In genomic region chr7:70281381-70281750, GRCm38 (mm10) we compare ENCODE assay signal across 8 mouse cellular contexts.
DNase-seq lines count a peak whose midpoint lies in the region; ATAC-seq and TF ChIP-seq lines count a peak whose summit lies in the region.

No protein-coding gene starts in this region.

- no peaks in the 10 kb centered on the region for H3K9me3 ChIP-seq in heart, embryonic 14.5 days (ENCODE audit: control insufficient read depth, low read length)
- H3K9me3 ChIP-seq in embryonic facial prominence, embryonic 11.5 days (replicated peaks; ENCODE audit: control insufficient read depth, low read length) = no peaks in the 10 kb centered on the region
- no peaks in the 10 kb centered on the region for H3K9me3 ChIP-seq in hindbrain, embryonic 14.5 days (ENCODE audit: control insufficient read depth, low read length)
- H3K9me3 ChIP-seq in midbrain, embryonic 12.5 days = no peaks in the 10 kb centered on the region

- H3K27me3 ChIP-seq in heart, embryonic 14.5 days (ENCODE audit: control insufficient read depth, insufficient read depth, low read length) = peaks cover 85% of the 10 kb centered on the region
- H3K27me3 ChIP-seq in embryonic facial prominence, embryonic 11.5 days (ENCODE audit: control insufficient read depth, insufficient read depth, low read length) = peaks cover 47% of the 10 kb centered on the region
- H3K27me3 ChIP-seq in hindbrain, embryonic 14.5 days (ENCODE audit: control insufficient read depth, insufficient read depth, low read length) = peaks cover 97% of the 10 kb centered on the region
- peaks cover 88% of the 10 kb centered on the region for H3K27me3 ChIP-seq in midbrain, embryonic 12.5 days

- peak overlapping the region; percentile 26 to 35; a peak in 3 of 4 replicates for H3K4me3 ChIP-seq in heart, embryonic 14.5 days (ENCODE audit: control insufficient read depth in 1 of 2, insufficient read depth in 1 of 2, low read depth in 1 of 2, low read length in 2 of 2)
- peak overlapping the region; percentile 8; the same call in 1 of the 2 replicates for H3K4me3 ChIP-seq in embryonic facial prominence, embryonic 11.5 days (ENCODE audit: low read depth, low read length)
- H3K4me3 ChIP-seq in hindbrain, embryonic 14.5 days (replicated peaks; ENCODE audit: low read length) = 0 out of 2 replicates have a peak overlapping the region, but pooled peaks have one; percentile 8
- H3K4me3 ChIP-seq in midbrain, embryonic 12.5 days = peak overlapping the region; percentile 28; the same call in 1 of the 2 replicates
- H3K4me3 ChIP-seq in layer of hippocampus, adult 2 months = no peak overlapping the region

- ATAC-seq in heart, embryonic 14.5 days (ENCODE audit: insufficient number of reproducible peaks, insufficient read depth, low FRiP score, low read depth) = no peak
- ATAC-seq in embryonic facial prominence, embryonic 11.5 days (replicated peaks; ENCODE audit: insufficient number of reproducible peaks, low FRiP score, low TSS enrichment, low read depth) = peak; percentile 65
- peak; percentile 14; the same call in 1 of the 2 replicates for ATAC-seq in hindbrain, embryonic 14.5 days (ENCODE audit: low FRiP score)
- peak; percentile 58 for ATAC-seq in midbrain, embryonic 12.5 days (ENCODE audit: low FRiP score, low read depth)
- no peak for ATAC-seq in activated CD4-positive, CD25-positive, alpha-beta regulatory T cell, adult 4 months

- no peak for TF ChIP-seq CTCF in layer of hippocampus, adult 2 months (conservative IDR thresholded peaks at IDR 0.05)

- 1% methylated on average over 22 of the region's 22 CpGs for WGBS in heart, embryonic 14.5 days
- WGBS in embryonic facial prominence, embryonic 11.5 days = under 1% methylated on average over 22 of the region's 22 CpGs
- 2% methylated on average over 22 of the region's 22 CpGs for WGBS in hindbrain, embryonic 14.5 days
- 2% methylated on average over 22 of the region's 22 CpGs for WGBS in midbrain, embryonic 12.5 days

- H3K27ac ChIP-seq in heart, embryonic 14.5 days (replicated peaks in 1 of 2; ENCODE audit: control insufficient read depth in 1 of 2, insufficient read depth in 1 of 2, low read depth in 2 of 2, low read length in 2 of 2) = no peak overlapping the region
- no peak overlapping the region for H3K27ac ChIP-seq in embryonic facial prominence, embryonic 11.5 days (replicated peaks; ENCODE audit: low read depth, low read length)
- no peak overlapping the region for H3K27ac ChIP-seq in hindbrain, embryonic 14.5 days
- H3K27ac ChIP-seq in midbrain, embryonic 12.5 days (replicated peaks) = no peak overlapping the region
- no peak overlapping the region for H3K27ac ChIP-seq in layer of hippocampus, adult 2 months

- no peaks in the 10 kb centered on the region for H3K36me3 ChIP-seq in heart, embryonic 14.5 days (ENCODE audit: control insufficient read depth, insufficient read depth, low read length)
- H3K36me3 ChIP-seq in embryonic facial prominence, embryonic 11.5 days (replicated peaks; ENCODE audit: control insufficient read depth, insufficient read depth, low read depth, low read length) = no peaks in the 10 kb centered on the region
- no peaks in the 10 kb centered on the region for H3K36me3 ChIP-seq in hindbrain, embryonic 14.5 days (replicated peaks; ENCODE audit: control insufficient read depth, insufficient read depth)
- H3K36me3 ChIP-seq in midbrain, embryonic 12.5 days = no peaks in the 10 kb centered on the region

- peak overlapping the region; percentile 60 for H3K4me2 ChIP-seq in heart, embryonic 14.5 days (ENCODE audit: low read length)
- H3K4me2 ChIP-seq in embryonic facial prominence, embryonic 11.5 days (ENCODE audit: low read depth, low read length) = peak overlapping the region; percentile 49
- H3K4me2 ChIP-seq in hindbrain, embryonic 14.5 days (replicated peaks) = peak overlapping the region; percentile 42
- H3K4me2 ChIP-seq in midbrain, embryonic 12.5 days (replicated peaks) = peak overlapping the region; percentile 42

- no peak for DNase-seq in heart, adult 8-10 months (ENCODE audit: low spot score)
- DNase-seq in embryonic facial prominence, embryonic 11.5 days (ENCODE audit: low spot score) = peak; percentile 35
- no peak for DNase-seq in hindbrain, embryonic 14.5 days (ENCODE audit: low spot score)
- DNase-seq in layer of hippocampus, postnatal 36 days = no peak
- DNase-seq in layer of hippocampus, adult 2 months (ENCODE audit: low spot score in 2 of 2) = no peak

- no peak overlapping the region for H3K9ac ChIP-seq in heart, embryonic 14.5 days (ENCODE audit: low read length)
- H3K9ac ChIP-seq in embryonic facial prominence, embryonic 11.5 days (replicated peaks; ENCODE audit: low read length) = no peak overlapping the region
- H3K9ac ChIP-seq in hindbrain, embryonic 14.5 days = no peak overlapping the region
- no peak overlapping the region; the same call in 1 of the 2 replicates for H3K9ac ChIP-seq in midbrain, embryonic 12.5 days (replicated peaks)

- peaks cover 12% of the 10 kb centered on the region in 2 experiments for H3K4me1 ChIP-seq in heart, embryonic 14.5 days (ENCODE audit: control insufficient read depth in 2 of 2, insufficient read depth in 2 of 2, low read length in 2 of 2)
- peaks cover 3% of the 10 kb centered on the region; the same call in 1 of the 2 replicates for H3K4me1 ChIP-seq in embryonic facial prominence, embryonic 11.5 days (ENCODE audit: control insufficient read depth, insufficient read depth, low read length)
- H3K4me1 ChIP-seq in hindbrain, embryonic 14.5 days (replicated peaks; ENCODE audit: control insufficient read depth, insufficient read depth, low read length) = 0 out of 2 replicates have a peak, but pooled peaks cover 9% of the 10 kb centered on the region
- peaks cover 18% of the 10 kb centered on the region for H3K4me1 ChIP-seq in midbrain, embryonic 12.5 days

Comparison
In these comparisons a context has a peak if more than half of its experiments do, and no peak if none do; other contexts are left out.
1. ATAC-seq: peak in embryonic facial prominence, embryonic 11.5 days (single experiment), hindbrain, embryonic 14.5 days (single experiment) and midbrain, embryonic 12.5 days (single experiment); none in heart, embryonic 14.5 days (single experiment) and activated CD4-positive, CD25-positive, alpha-beta regulatory T cell, adult 4 months (single experiment).
2. Peak in every context shown above with its lines, with median percentiles within 50 percentile points of each other: H3K4me2 ChIP-seq.